Mouse (Mus musculus): ENCODE results near the gene Nfxl1.

Nfxl1 gene

GRCm38 (mm10) chr5:72498271-72498670, 61.2 kb downstream of the Nfxl1 start:
- DNase-seq: peak; percentile 49 to 54

GRCm38 (mm10) chr5:72496756-72497155, 62.7 kb downstream of the Nfxl1 start:
- no peak for DNase-seq

DNA sequence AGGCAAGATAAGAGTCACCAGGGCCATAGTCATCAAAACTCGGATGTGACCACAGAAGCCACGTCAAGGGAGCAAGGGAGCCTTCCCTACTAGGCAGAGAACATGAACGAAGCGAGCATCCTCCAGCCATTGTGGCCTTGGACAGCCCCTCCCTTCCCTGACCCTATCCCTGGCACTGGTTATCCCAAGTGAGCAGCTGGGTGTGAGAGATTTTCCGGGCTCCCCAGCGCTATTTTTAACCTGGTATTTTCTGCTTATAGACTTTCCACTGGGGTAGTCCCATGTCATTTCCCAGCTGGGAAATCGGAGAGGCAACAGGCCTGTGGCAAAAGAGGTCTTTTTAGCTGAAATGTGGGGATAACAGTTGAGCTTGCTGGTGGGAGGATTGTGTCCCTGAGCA, 65.6 kb downstream of the Nfxl1 start:
- DNase-seq: no peak

- no peak for DNase-seq
Measured at GRCm38 (mm10) chr5:72491232-72491631, 68.3 kb downstream of the Nfxl1 start.

- DNase-seq: no peak
Measured at GRCm38 (mm10) chr5:72480456-72480855, 79.0 kb downstream of the Nfxl1 start.

DNA sequence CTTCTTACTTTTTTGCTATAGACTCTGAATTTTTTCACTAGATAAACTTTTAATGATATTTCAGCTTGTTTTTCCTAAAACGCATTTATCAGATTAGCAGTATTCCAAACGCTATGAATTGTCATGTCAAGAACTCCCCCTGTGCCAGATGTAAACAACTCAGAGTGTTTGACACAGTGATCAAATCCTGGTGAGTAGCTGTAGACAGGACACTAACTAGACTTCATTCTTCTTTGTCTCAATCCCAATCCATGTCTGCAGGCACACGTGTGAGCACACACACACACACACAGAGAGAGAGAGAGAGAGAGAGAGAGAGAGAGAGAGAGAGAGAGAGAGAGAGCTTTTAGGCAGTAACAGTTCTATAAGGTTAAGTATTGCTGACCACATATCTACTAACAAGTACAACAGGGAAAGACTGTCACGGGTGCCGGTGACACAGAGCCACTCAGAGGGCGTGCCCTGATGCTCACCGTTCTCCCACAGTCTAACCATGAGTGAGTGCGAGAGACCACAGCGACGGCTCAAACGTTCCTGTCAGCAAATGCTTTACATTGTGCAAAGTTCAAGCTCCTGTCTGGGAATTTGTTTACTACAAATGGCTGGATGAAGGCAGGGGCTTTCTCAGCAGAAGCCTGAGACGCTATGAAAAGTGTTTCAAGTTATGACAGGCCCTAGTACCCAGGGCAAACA, 87.0 kb downstream of the Nfxl1 start:
- no peak for DNase-seq

DNA sequence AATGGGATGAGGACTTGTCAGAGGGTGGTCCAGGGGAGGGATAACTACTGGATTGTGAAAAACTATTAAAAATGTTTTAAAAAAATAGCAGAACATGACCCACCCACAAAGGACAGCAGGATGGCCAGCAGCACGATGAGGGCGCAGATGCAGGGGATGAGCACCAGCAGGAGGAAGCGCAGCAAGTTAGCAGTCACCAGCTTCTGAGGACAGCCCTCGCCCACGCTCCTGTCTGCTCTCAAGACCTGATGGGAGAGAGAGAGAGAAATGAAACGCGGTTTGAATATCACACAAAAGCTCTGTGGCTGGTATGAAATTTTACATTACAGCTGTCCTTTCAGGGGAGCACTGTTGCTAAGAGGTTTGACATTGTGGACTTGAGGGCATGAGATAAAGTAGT, 87.7 kb downstream of the Nfxl1 start:
- no peak for DNase-seq

DNA sequence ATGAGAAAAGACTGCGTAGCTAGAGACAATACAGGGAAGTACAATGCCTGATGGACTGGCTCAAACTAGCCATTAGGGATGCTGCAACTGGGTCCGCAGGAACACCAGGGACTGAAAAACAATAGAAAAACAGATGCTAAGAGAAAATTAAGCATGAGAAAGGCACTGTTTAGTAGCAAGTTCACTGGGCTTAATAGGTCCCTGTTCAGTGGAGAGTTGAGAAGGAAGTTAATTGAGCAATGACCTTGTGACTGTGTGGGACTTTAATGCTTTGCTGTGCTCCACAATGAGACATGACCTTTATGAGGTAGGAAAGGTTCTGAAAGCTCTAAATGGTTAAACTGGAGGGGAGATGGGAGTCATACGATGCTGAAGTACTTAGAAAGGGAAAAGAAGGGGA, 94.6 kb downstream of the Nfxl1 start:
- DNase-seq: no peak
